Mouse (Mus musculus) forebrain, embryonic 12.5 days (tissue): ENCODE measurements around the gene Nhsl1. TPM values are rescaled to one million over a fixed set of nuclear protein-coding genes. Genes with fewer than 3 reads are reported as not detected.

Experiments
- ATAC-seq: fragments of 200-750 bp; cut with Nextera tagmentation; 2 replicates; pipeline ENCODE4 v1.8.0; 2017; ENCODE audit warnings: moderate TSS enrichment; ENCODE audit not compliant: low FRiP score
- H3K27ac ChIP-seq: fragments of 300-500 bp; sonication (generic); 2 replicates; pipeline ENCODE4 v1.5.1; 2016; ENCODE audit warnings: mild to moderate bottlenecking
- H3K27me3 ChIP-seq: fragments of 300-500 bp; sonication (generic); 2 replicates; pipeline ENCODE4 v1.6.1; 2016; ENCODE audit warnings: mild to moderate bottlenecking
- H3K36me3 ChIP-seq: fragments of 300-500 bp; sonication (generic); replicated peaks from 2 replicates; pipeline ENCODE4 v1.6.1; 2016; ENCODE audit warnings: mild to moderate bottlenecking
- H3K4me1 ChIP-seq: fragments of 300-500 bp; sonication (generic); 2 replicates; pipeline ENCODE4 v1.6.1; 2016
- H3K4me2 ChIP-seq: fragments of 300-500 bp; sonication (generic); 2 replicates; pipeline ENCODE4 v1.6.1; 2016; ENCODE audit warnings: mild to moderate bottlenecking, moderate library complexity
- H3K4me3 ChIP-seq: fragments of 300-500 bp; sonication (generic); replicated peaks from 2 replicates; pipeline ENCODE4 v1.5.1; 2016; ENCODE audit warnings: mild to moderate bottlenecking
- H3K9ac ChIP-seq: fragments of 300-500 bp; sonication (generic); 2 replicates; pipeline ENCODE4 v1.6.1; 2016; ENCODE audit warnings: mild to moderate bottlenecking
- H3K9me3 ChIP-seq: fragments of 300-500 bp; sonication (generic); 2 replicates; pipeline ENCODE4 v1.6.1; 2016
- WGBS: fragments of 180-500 bp; shearing (Covaris S2); methylation state at CpG from one replicate; pipeline ENCODE4 v1.1.7; 2016; 5-methylcytosine and 5-hydroxymethylcytosine counted together
- polyA plus RNA-seq: library from polyadenylated mRNA; unstranded; fragments of >200 nt; fragmentation: Nextera tagmentation; extraction: Ambion mirVana; gene quantifications from 2 replicates; pipeline ENCODE4 v1.2.1, GENCODE M21; 2016

Gene Nhsl1
- polyA plus RNA-seq, 1 experiment from 2014 or later: 17.2 TPM

GRCm38 (mm10) chr10:18329096-18330038, 10.6 kb downstream of the Nhsl1 start:
- peaks cover 39% of the 10 kb centered on the region for H3K4me1 ChIP-seq
- H3K9ac ChIP-seq: peak overlapping the region; percentile 41
- no peaks in the 10 kb centered on the region for H3K9me3 ChIP-seq
- 3% methylated on average over 23 of the region's 23 CpGs for WGBS
- H3K27ac ChIP-seq: peak overlapping the region; percentile 36; the same call in 1 of the 2 replicates
- peaks cover 8% of the 10 kb centered on the region; the same call in 1 of the 2 replicates for H3K27me3 ChIP-seq
- peak; percentile 55 for ATAC-seq
- H3K4me2 ChIP-seq: peak overlapping the region; percentile 55
- peak overlapping the region; percentile 32 for H3K4me3 ChIP-seq
- H3K36me3 ChIP-seq: no peaks in the 10 kb centered on the region

- H3K9me3 ChIP-seq: no peaks in the 10 kb centered on the region
- peaks cover 8% of the 10 kb centered on the region; the same call in 1 of the 2 replicates for H3K27me3 ChIP-seq
- H3K9ac ChIP-seq: no peak overlapping the region
- no peak overlapping the region for H3K4me3 ChIP-seq
- WGBS: 78% methylated on average over 5 of the region's 5 CpGs
- H3K4me1 ChIP-seq: peaks cover 39% of the 10 kb centered on the region
- no peak overlapping the region for H3K27ac ChIP-seq
- no peak for ATAC-seq
- H3K4me2 ChIP-seq: no peak overlapping the region
- H3K36me3 ChIP-seq: no peaks in the 10 kb centered on the region
Measured at GRCm38 (mm10) chr10:18330445-18330844, 11.7 kb downstream of the Nhsl1 start.

- Histone ChIP-seq H3K36me3 (no peaks in the 10 kb centered on the region), H3K4me1 (peaks cover 37% of the 10 kb centered on the region), H3K9me3 (no peaks in the 10 kb centered on the region), H3K27ac (no peak overlapping the region), H3K4me3 (no peak overlapping the region), H3K4me2 (no peak overlapping the region), H3K9ac (no peak overlapping the region), H3K27me3 (peaks cover 3% of the 10 kb centered on the region; the same call in 1 of the 2 replicates)
- no peak for ATAC-seq
- WGBS: 27% methylated on average over 4 of the region's 4 CpGs
Measured at GRCm38 (mm10) chr10:18333575-18333974, 14.8 kb downstream of the Nhsl1 start.

GRCm38 (mm10) chr10:18334176-18334575, 15.4 kb downstream of the Nhsl1 start:
- 93% methylated on average over 4 of the region's 4 CpGs for WGBS
- Histone ChIP-seq H3K27ac (no peak overlapping the region), H3K4me3 (no peak overlapping the region), H3K9ac (no peak overlapping the region), H3K27me3 (no peaks in the 10 kb centered on the region), H3K36me3 (no peaks in the 10 kb centered on the region), H3K9me3 (no peaks in the 10 kb centered on the region), H3K4me2 (no peak overlapping the region), H3K4me1 (peaks cover 31% of the 10 kb centered on the region)
- ATAC-seq: no peak

GRCm38 (mm10) chr10:18334734-18335133, 15.9 kb downstream of the Nhsl1 start:
- Histone ChIP-seq H3K27me3 (no peaks in the 10 kb centered on the region), H3K9me3 (no peaks in the 10 kb centered on the region), H3K27ac (no peak overlapping the region), H3K4me1 (peaks cover 26% of the 10 kb centered on the region), H3K4me2 (no peak overlapping the region), H3K9ac (no peak overlapping the region), H3K36me3 (no peaks in the 10 kb centered on the region), H3K4me3 (no peak overlapping the region)
- 57% methylated on average over 9 of the region's 9 CpGs for WGBS
- ATAC-seq: no peak

GRCm38 (mm10) chr10:18337725-18338124, 18.9 kb downstream of the Nhsl1 start:
- H3K9me3 ChIP-seq: no peaks in the 10 kb centered on the region
- no peaks in the 10 kb centered on the region for H3K27me3 ChIP-seq
- no peak overlapping the region for H3K27ac ChIP-seq
- no peak overlapping the region for H3K4me2 ChIP-seq
- 93% methylated on average over 5 of the region's 5 CpGs for WGBS
- ATAC-seq: no peak
- H3K4me3 ChIP-seq: no peak overlapping the region
- H3K9ac ChIP-seq: no peak overlapping the region
- H3K36me3 ChIP-seq: no peaks in the 10 kb centered on the region
- H3K4me1 ChIP-seq: peaks cover 15% of the 10 kb centered on the region

- whole genome bisulfite sequencing: 89% methylated on average over 6 of the region's 6 CpGs
- Histone ChIP-seq H3K4me2 (no peak overlapping the region), H3K9ac (no peak overlapping the region), H3K27me3 (no peaks in the 10 kb centered on the region), H3K9me3 (no peaks in the 10 kb centered on the region), H3K4me1 (peaks cover 13% of the 10 kb centered on the region), H3K27ac (no peak overlapping the region), H3K4me3 (no peak overlapping the region), H3K36me3 (no peaks in the 10 kb centered on the region)
- no peak for ATAC-seq
Measured at GRCm38 (mm10) chr10:18339386-18339785, 20.6 kb downstream of the Nhsl1 start.

GRCm38 (mm10) chr10:18340930-18341329, 22.1 kb downstream of the Nhsl1 start:
- Histone ChIP-seq H3K9me3 (no peaks in the 10 kb centered on the region), H3K27me3 (no peaks in the 10 kb centered on the region), H3K9ac (no peak overlapping the region), H3K4me1 (peaks cover 15% of the 10 kb centered on the region), H3K4me3 (no peak overlapping the region), H3K27ac (no peak overlapping the region), H3K36me3 (no peaks in the 10 kb centered on the region), H3K4me2 (no peak overlapping the region)
- WGBS: 91% methylated on average over 1 of the region's 1 CpGs
- peak; percentile 17; the same call in 1 of the 2 replicates for ATAC-seq

- no peak; the same call in 1 of the 2 replicates for ATAC-seq
- no peaks in the 10 kb centered on the region for H3K27me3 ChIP-seq
- 10% methylated on average over 15 of the region's 15 CpGs for WGBS
- H3K4me1 ChIP-seq: peaks cover 15% of the 10 kb centered on the region
- no peak overlapping the region for H3K27ac ChIP-seq
- H3K4me3 ChIP-seq: no peak overlapping the region
- no peaks in the 10 kb centered on the region for H3K9me3 ChIP-seq
- H3K9ac ChIP-seq: no peak overlapping the region
- H3K36me3 ChIP-seq: no peaks in the 10 kb centered on the region
- H3K4me2 ChIP-seq: peak overlapping the region; percentile 8
Measured at GRCm38 (mm10) chr10:18341444-18342196, 22.8 kb downstream of the Nhsl1 start.

GRCm38 (mm10) chr10:18347231-18347630, 28.4 kb downstream of the Nhsl1 start:
- no peak overlapping the region for H3K4me3 ChIP-seq
- H3K27me3 ChIP-seq: no peaks in the 10 kb centered on the region
- H3K27ac ChIP-seq: no peak overlapping the region
- H3K4me1 ChIP-seq: peaks cover 8% of the 10 kb centered on the region
- no peaks in the 10 kb centered on the region for H3K36me3 ChIP-seq
- 92% methylated on average over 15 of the region's 15 CpGs for WGBS
- ATAC-seq: no peak
- H3K9me3 ChIP-seq: no peaks in the 10 kb centered on the region
- H3K9ac ChIP-seq: no peak overlapping the region
- H3K4me2 ChIP-seq: no peak overlapping the region

- Histone ChIP-seq H3K36me3 (no peaks in the 10 kb centered on the region), H3K9me3 (no peaks in the 10 kb centered on the region), H3K4me3 (no peak overlapping the region), H3K27me3 (no peaks in the 10 kb centered on the region), H3K4me1 (no peaks in the 10 kb centered on the region), H3K9ac (no peak overlapping the region), H3K4me2 (no peak overlapping the region), H3K27ac (no peak overlapping the region)
- no peak for ATAC-seq
- 90% methylated on average over 4 of the region's 4 CpGs for WGBS
Measured at GRCm38 (mm10) chr10:18350781-18351180, 32.0 kb downstream of the Nhsl1 start.

- Histone ChIP-seq H3K9ac (no peak overlapping the region), H3K4me3 (no peak overlapping the region), H3K27me3 (no peaks in the 10 kb centered on the region), H3K36me3 (no peaks in the 10 kb centered on the region), H3K4me2 (no peak overlapping the region), H3K27ac (no peak overlapping the region), H3K9me3 (no peaks in the 10 kb centered on the region), H3K4me1 (no peaks in the 10 kb centered on the region)
- no peak for ATAC-seq
- 93% methylated on average over 5 of the region's 5 CpGs for WGBS
Measured at GRCm38 (mm10) chr10:18352937-18353336, 34.2 kb downstream of the Nhsl1 start.
